Mouse (Mus musculus) erythroblast, adult 5-6 weeks (primary cell): ENCODE data around the gene Lgalsl. TPM values are rescaled to one million over a fixed set of nuclear protein-coding genes. Genes with fewer than 3 reads are reported as not detected.

Source experiments
- ATAC-seq: replicated peaks from 2 replicates; pipeline ENCODE4 v1.8.0; 2016; ENCODE audit warnings: moderate number of reproducible peaks, mild to moderate bottlenecking, moderate TSS enrichment, inconsistent platforms; ENCODE audit not compliant: poor library complexity, low FRiP score, severe bottlenecking
- total RNA-seq, 2 experiments: library from RNA; stranded (forward) in 1 of 2; stranded (reverse) in 1 of 2; fragments of 150-400 nt in 1 of 2; fragments of 200-764, 138-1000 nt in 1 of 2; gene quantifications; 2 replicates each; pipeline versions ENCODE4 v1.2.3 to v1.2.4; 2015 to 2017; ENCODE audit warnings: low replicate concordance in 2 of 2

Lgalsl gene
- total RNA-seq, 2 experiments from 2014 or later: 1.0 to 4.8 TPM

- ATAC-seq: no peak
These were observed 42.8 kb downstream of the Lgalsl start for GRCm38 (mm10) chr11:20788070-20788469.

GRCm38 (mm10) chr11:20786191-20786590, 44.7 kb downstream of the Lgalsl start:
- no peak for ATAC-seq

- no peak for ATAC-seq
These were observed 45.7 kb downstream of the Lgalsl start for GRCm38 (mm10) chr11:20785186-20785585.

GRCm38 (mm10) chr11:20784776-20785175, 46.1 kb downstream of the Lgalsl start:
- 0 out of 2 replicates have a peak, but pooled peaks have one; percentile 15 for ATAC-seq

- ATAC-seq: no peak
These were observed 47.4 kb downstream of the Lgalsl start for GRCm38 (mm10) chr11:20783467-20783866.

GRCm38 (mm10) chr11:20782620-20783019, 48.2 kb downstream of the Lgalsl start:
- no peak for ATAC-seq

GRCm38 (mm10) chr11:20780312-20780711, 50.5 kb downstream of the Lgalsl start:
- ATAC-seq: no peak

GRCm38 (mm10) chr11:20778861-20779563, 51.8 kb downstream of the Lgalsl start:
- 0 out of 2 replicates have a peak, but pooled peaks have one; percentile 39 for ATAC-seq

GRCm38 (mm10) chr11:20778298-20778697, 52.6 kb downstream of the Lgalsl start:
- ATAC-seq: no peak

- ATAC-seq: no peak
These were observed 54.2 kb downstream of the Lgalsl start for GRCm38 (mm10) chr11:20776668-20777067.

Other genes starting within 250 kb of the Lgalsl start
- 55.6 and 113 TPM in 2 replicates for gene Aftph, start 89.5 kb downstream of the Lgalsl start, total RNA-seq (2015; ENCODE audit: low replicate concordance)
- 60.3 and 67.9 TPM in 2 replicates for gene Aftph, start 89.5 kb downstream of the Lgalsl start, total RNA-seq (2017; ENCODE audit: low replicate concordance)